Mouse (Mus musculus): ENCODE results near the gene Evl. TPM values are rescaled to one million over a fixed set of nuclear protein-coding genes. Genes with fewer than 3 reads are reported as not detected.

Gene Evl
- total RNA-seq, 1 experiment: 36.4 TPM

GRCm38 (mm10) chr12:108706129-108706528 lies 151.6 kb downstream of the Evl start:
- in situ Hi-C loops (cut with MboI; ENCODE audit: low sequenced_read_pairs in 2 of 2, unreplicated experiment in 2 of 2): no loop called here
- TF ChIP-seq ZC3H11A (IDR thresholded peaks at IDR 0.05; ENCODE audit: borderline replicate concordance, low read depth, low read length): no peak
- TF ChIP-seq ZNF384 (IDR thresholded peaks at IDR 0.05; ENCODE audit: low read depth, low read length): no peak
- TF ChIP-seq HCFC1 (IDR thresholded peaks at IDR 0.05; ENCODE audit: borderline replicate concordance, insufficient read depth, low read length): no peak
- TF ChIP-seq CHD2 (IDR thresholded peaks at IDR 0.05; ENCODE audit: low read depth, low read length): no peak
- TF ChIP-seq MAFK (IDR thresholded peaks at IDR 0.05; ENCODE audit: insufficient read depth, low read depth, low read length): no peak

GRCm38 (mm10) chr12:108709386-108709785 lies 154.9 kb downstream of the Evl start:
- no peak for DNase-seq (ENCODE audit: low read depth, low spot score)
- in situ Hi-C loops (cut with MboI; ENCODE audit: low sequenced_read_pairs in 2 of 2, unreplicated experiment in 2 of 2): no loop called here
- no peaks in the 10 kb centered on the region for H3K9me3 ChIP-seq (ENCODE audit: control insufficient read depth, insufficient read depth, low read depth, low read length)
- peaks cover 5 to 11% of the 10 kb centered on the region in 2 experiments for H3K4me1 ChIP-seq (ENCODE audit: control insufficient read depth in 2 of 2, insufficient read depth in 2 of 2, low read length in 2 of 2, poor library complexity in 1 of 2)
- H3K36me3 ChIP-seq (ENCODE audit: control insufficient read depth, insufficient read depth, low read length, poor library complexity, severe bottlenecking): no peaks in the 10 kb centered on the region
- TF ChIP-seq ZNF384 (IDR thresholded peaks at IDR 0.05; ENCODE audit: low read depth, low read length): no peak
- TF ChIP-seq MAFK (IDR thresholded peaks at IDR 0.05; ENCODE audit: insufficient read depth, low read depth, low read length): no peak
- H3K4me3 ChIP-seq (ENCODE audit: insufficient read depth in 1 of 2, low read depth in 1 of 2, low read length in 2 of 2, poor library complexity in 1 of 2, severe bottlenecking in 1 of 2): no peak overlapping the region
- no peak overlapping the region for H3K9ac ChIP-seq (ENCODE audit: insufficient read depth, low read depth, low read length, poor library complexity, severe bottlenecking)
- no peak overlapping the region for H3K27ac ChIP-seq (ENCODE audit: insufficient read depth, low read depth, low read length, poor library complexity, severe bottlenecking)

More at GRCm38 (mm10) chr12:108706129-108706528, 151.6 kb downstream of the Evl start:
- H3K9me3 ChIP-seq (ENCODE audit: control insufficient read depth, insufficient read depth, low read depth, low read length): no peaks in the 10 kb centered on the region
- no peaks in the 10 kb centered on the region for H3K36me3 ChIP-seq (ENCODE audit: control insufficient read depth, insufficient read depth, low read length, poor library complexity, severe bottlenecking)
- no peak overlapping the region for H3K4me3 ChIP-seq (ENCODE audit: insufficient read depth in 1 of 2, low read depth in 1 of 2, low read length in 2 of 2, poor library complexity in 1 of 2, severe bottlenecking in 1 of 2)
- H3K9ac ChIP-seq (ENCODE audit: insufficient read depth, low read depth, low read length, poor library complexity, severe bottlenecking): no peak overlapping the region
- no peak for DNase-seq (ENCODE audit: low read depth, low spot score)
- peaks cover 0 to 3% of the 10 kb centered on the region in 2 experiments; a peak in 1 of 4 replicates for H3K4me1 ChIP-seq (ENCODE audit: control insufficient read depth in 2 of 2, insufficient read depth in 2 of 2, low read length in 2 of 2, poor library complexity in 1 of 2)
- H3K27ac ChIP-seq (ENCODE audit: insufficient read depth, low read depth, low read length, poor library complexity, severe bottlenecking): no peak overlapping the region

- H3K9ac ChIP-seq (ENCODE audit: insufficient read depth, low read depth, low read length, poor library complexity, severe bottlenecking): no peak overlapping the region
- in situ Hi-C loops (cut with MboI; ENCODE audit: low sequenced_read_pairs in 2 of 2, unreplicated experiment in 2 of 2): no loop called here
- H3K27ac ChIP-seq (ENCODE audit: insufficient read depth, low read depth, low read length, poor library complexity, severe bottlenecking): no peak overlapping the region
- peaks cover 5 to 11% of the 10 kb centered on the region in 2 experiments for H3K4me1 ChIP-seq (ENCODE audit: control insufficient read depth in 2 of 2, insufficient read depth in 2 of 2, low read length in 2 of 2, poor library complexity in 1 of 2)
- no peaks in the 10 kb centered on the region for H3K9me3 ChIP-seq (ENCODE audit: control insufficient read depth, insufficient read depth, low read depth, low read length)
- TF ChIP-seq MAFK (IDR thresholded peaks at IDR 0.05; ENCODE audit: insufficient read depth, low read depth, low read length) (no peak), HCFC1 (IDR thresholded peaks at IDR 0.05; ENCODE audit: borderline replicate concordance, insufficient read depth, low read length) (no peak), ZC3H11A (IDR thresholded peaks at IDR 0.05; ENCODE audit: borderline replicate concordance, low read depth, low read length) (no peak), ZNF384 (IDR thresholded peaks at IDR 0.05; ENCODE audit: low read depth, low read length) (no peak), CHD2 (IDR thresholded peaks at IDR 0.05; ENCODE audit: low read depth, low read length) (no peak)
- DNase-seq (ENCODE audit: low read depth, low spot score): no peak
- H3K4me3 ChIP-seq (ENCODE audit: insufficient read depth in 1 of 2, low read depth in 1 of 2, low read length in 2 of 2, poor library complexity in 1 of 2, severe bottlenecking in 1 of 2): no peak overlapping the region
- H3K36me3 ChIP-seq (ENCODE audit: control insufficient read depth, insufficient read depth, low read length, poor library complexity, severe bottlenecking): no peaks in the 10 kb centered on the region
Measured at GRCm38 (mm10) chr12:108709964-108710765, 155.6 kb downstream of the Evl start.

GRCm38 (mm10) chr12:108710861-108711615 lies 156.5 kb downstream of the Evl start:
- Histone ChIP-seq H3K4me1 (ENCODE audit: control insufficient read depth in 2 of 2, insufficient read depth in 2 of 2, low read length in 2 of 2, poor library complexity in 1 of 2) (peaks cover 5 to 11% of the 10 kb centered on the region in 2 experiments), H3K36me3 (ENCODE audit: control insufficient read depth, insufficient read depth, low read length, poor library complexity, severe bottlenecking) (no peaks in the 10 kb centered on the region), H3K4me3 (ENCODE audit: insufficient read depth in 1 of 2, low read depth in 1 of 2, low read length in 2 of 2, poor library complexity in 1 of 2, severe bottlenecking in 1 of 2) (no peak overlapping the region), H3K27ac (ENCODE audit: insufficient read depth, low read depth, low read length, poor library complexity, severe bottlenecking) (no peak overlapping the region), H3K9me3 (ENCODE audit: control insufficient read depth, insufficient read depth, low read depth, low read length) (no peaks in the 10 kb centered on the region), H3K9ac (ENCODE audit: insufficient read depth, low read depth, low read length, poor library complexity, severe bottlenecking) (no peak overlapping the region)
- in situ Hi-C loops (cut with MboI; ENCODE audit: low sequenced_read_pairs in 2 of 2, unreplicated experiment in 2 of 2): no loop called here
- DNase-seq (ENCODE audit: low read depth, low spot score): no peak
- TF ChIP-seq CHD2 (IDR thresholded peaks at IDR 0.05; ENCODE audit: low read depth, low read length) (no peak), HCFC1 (IDR thresholded peaks at IDR 0.05; ENCODE audit: borderline replicate concordance, insufficient read depth, low read length) (no peak), ZC3H11A (IDR thresholded peaks at IDR 0.05; ENCODE audit: borderline replicate concordance, low read depth, low read length) (no peak), MAFK (IDR thresholded peaks at IDR 0.05; ENCODE audit: insufficient read depth, low read depth, low read length) (no peak), ZNF384 (IDR thresholded peaks at IDR 0.05; ENCODE audit: low read depth, low read length) (no peak)
